Mouse (Mus musculus): ENCODE measurements around the gene Dlx2. TPM values are rescaled to one million over a fixed set of nuclear protein-coding genes. Genes with fewer than 3 reads are reported as not detected.

The Dlx2 gene
- polyA plus RNA-seq, 1 experiment from 2014 or later, result 38.4 TPM

GRCm38 (mm10) chr2:71523431-71523830, 23.1 kb downstream of the Dlx2 start:
- H3K4me3 ChIP-seq, result no peak overlapping the region
- H3K9me3 ChIP-seq, result no peaks in the 10 kb centered on the region
- 0 out of 2 replicates have a peak overlapping the region, but pooled peaks have one; percentile 21 for H3K27ac ChIP-seq (replicated peaks)
- WGBS, result 50% methylated on average over 4 of the region's 4 CpGs
- DNase-seq (ENCODE audit: low spot score), result no peak
- H3K27me3 ChIP-seq (replicated peaks; ENCODE audit: low read depth, poor library complexity, severe bottlenecking), result peaks cover 93% of the 10 kb centered on the region
- H3K36me3 ChIP-seq (replicated peaks), result no peaks in the 10 kb centered on the region
- peaks cover 67% of the 10 kb centered on the region for H3K4me1 ChIP-seq

- H3K36me3 ChIP-seq (replicated peaks), result no peaks in the 10 kb centered on the region
- DNase-seq (ENCODE audit: low spot score), result no peak
- peaks cover 89% of the 10 kb centered on the region for H3K27me3 ChIP-seq (replicated peaks; ENCODE audit: low read depth, poor library complexity, severe bottlenecking)
- no peak overlapping the region for H3K4me3 ChIP-seq
- no peaks in the 10 kb centered on the region for H3K9me3 ChIP-seq
- 0 out of 2 replicates have a peak overlapping the region, but pooled peaks have one; percentile 21 for H3K27ac ChIP-seq (replicated peaks)
- H3K4me1 ChIP-seq, result peaks cover 69% of the 10 kb centered on the region
- 50% methylated on average over 4 of the region's 4 CpGs for WGBS
Observed at GRCm38 (mm10) chr2:71522871-71523270, 23.7 kb downstream of the Dlx2 start.

GRCm38 (mm10) chr2:71517466-71518099, 29.0 kb downstream of the Dlx2 start:
- H3K9me3 ChIP-seq, result no peaks in the 10 kb centered on the region
- no peaks in the 10 kb centered on the region for H3K36me3 ChIP-seq (replicated peaks)
- peaks cover 36% of the 10 kb centered on the region for H3K27me3 ChIP-seq (replicated peaks; ENCODE audit: low read depth, poor library complexity, severe bottlenecking)
- H3K27ac ChIP-seq (replicated peaks), result peak overlapping the region; percentile 65
- WGBS, result 42% methylated on average over 8 of the region's 8 CpGs
- DNase-seq (ENCODE audit: low spot score), result no peak
- H3K4me1 ChIP-seq, result peaks cover 53% of the 10 kb centered on the region
- no peak overlapping the region for H3K4me3 ChIP-seq

- Histone ChIP-seq H3K27me3 (replicated peaks; ENCODE audit: low read depth, poor library complexity, severe bottlenecking) (peaks cover 31% of the 10 kb centered on the region), H3K4me3 (no peak overlapping the region), H3K36me3 (replicated peaks) (no peaks in the 10 kb centered on the region), H3K27ac (replicated peaks) (peak overlapping the region; percentile 65), H3K9me3 (no peaks in the 10 kb centered on the region), H3K4me1 (peaks cover 58% of the 10 kb centered on the region)
- DNase-seq (ENCODE audit: low spot score), result no peak
- WGBS, result 29% methylated on average over 4 of the region's 4 CpGs
Observed at GRCm38 (mm10) chr2:71516995-71517394, 29.6 kb downstream of the Dlx2 start.

- Histone ChIP-seq H3K9me3 (no peaks in the 10 kb centered on the region), H3K4me1 (peaks cover 48% of the 10 kb centered on the region), H3K27ac (replicated peaks) (no peak overlapping the region; the same call in 1 of the 2 replicates), H3K27me3 (replicated peaks; ENCODE audit: low read depth, poor library complexity, severe bottlenecking) (no peaks in the 10 kb centered on the region), H3K4me3 (no peak overlapping the region), H3K36me3 (replicated peaks) (no peaks in the 10 kb centered on the region)
- 64% methylated on average over 9 of the region's 9 CpGs for WGBS
- DNase-seq (ENCODE audit: low spot score), result no peak
Observed at GRCm38 (mm10) chr2:71512326-71512725, 34.2 kb downstream of the Dlx2 start.

GRCm38 (mm10) chr2:71511209-71511608, 35.3 kb downstream of the Dlx2 start:
- Histone ChIP-seq H3K4me1 (peaks cover 43% of the 10 kb centered on the region), H3K4me3 (no peak overlapping the region), H3K36me3 (replicated peaks) (no peaks in the 10 kb centered on the region), H3K27ac (replicated peaks) (no peak overlapping the region), H3K9me3 (no peaks in the 10 kb centered on the region), H3K27me3 (replicated peaks; ENCODE audit: low read depth, poor library complexity, severe bottlenecking) (no peaks in the 10 kb centered on the region)
- WGBS, result 88% methylated on average over 7 of the region's 7 CpGs
- DNase-seq (ENCODE audit: low spot score), result no peak

GRCm38 (mm10) chr2:71504852-71505251, 41.7 kb downstream of the Dlx2 start:
- H3K4me1 ChIP-seq, result peaks cover 38% of the 10 kb centered on the region
- no peaks in the 10 kb centered on the region for H3K9me3 ChIP-seq
- no peak for DNase-seq (ENCODE audit: low spot score)
- no peaks in the 10 kb centered on the region for H3K36me3 ChIP-seq (replicated peaks)
- no peaks in the 10 kb centered on the region for H3K27me3 ChIP-seq (replicated peaks; ENCODE audit: low read depth, poor library complexity, severe bottlenecking)
- 80% methylated on average over 9 of the region's 9 CpGs for WGBS
- H3K27ac ChIP-seq (replicated peaks), result no peak overlapping the region
- no peak overlapping the region for H3K4me3 ChIP-seq

GRCm38 (mm10) chr2:71499276-71500230, 47.0 kb downstream of the Dlx2 start:
- DNase-seq (ENCODE audit: low spot score), result peak; percentile 61
- Histone ChIP-seq H3K36me3 (replicated peaks) (no peaks in the 10 kb centered on the region), H3K27ac (replicated peaks) (peak overlapping the region; percentile 76), H3K27me3 (replicated peaks; ENCODE audit: low read depth, poor library complexity, severe bottlenecking) (no peaks in the 10 kb centered on the region), H3K4me1 (peaks cover 57% of the 10 kb centered on the region), H3K4me3 (no peak overlapping the region), H3K9me3 (no peaks in the 10 kb centered on the region)
- 47% methylated on average over 16 of the region's 16 CpGs for WGBS

GRCm38 (mm10) chr2:71497175-71497574, 49.4 kb downstream of the Dlx2 start:
- Histone ChIP-seq H3K36me3 (replicated peaks) (no peaks in the 10 kb centered on the region), H3K27ac (replicated peaks) (peak overlapping the region; percentile 65), H3K4me1 (peaks cover 66% of the 10 kb centered on the region), H3K9me3 (no peaks in the 10 kb centered on the region), H3K27me3 (replicated peaks; ENCODE audit: low read depth, poor library complexity, severe bottlenecking) (no peaks in the 10 kb centered on the region), H3K4me3 (no peak overlapping the region)
- 45% methylated on average over 5 of the region's 5 CpGs for WGBS
- DNase-seq (ENCODE audit: low spot score), result peak; percentile 56

GRCm38 (mm10) chr2:71494971-71495370, 51.6 kb downstream of the Dlx2 start:
- H3K4me3 ChIP-seq, result no peak overlapping the region
- DNase-seq (ENCODE audit: low spot score), result peak; percentile 32
- no peaks in the 10 kb centered on the region for H3K36me3 ChIP-seq (replicated peaks)
- peaks cover 58% of the 10 kb centered on the region for H3K4me1 ChIP-seq
- no peaks in the 10 kb centered on the region for H3K27me3 ChIP-seq (replicated peaks; ENCODE audit: low read depth, poor library complexity, severe bottlenecking)
- H3K27ac ChIP-seq (replicated peaks), result peak overlapping the region; percentile 51
- H3K9me3 ChIP-seq, result no peaks in the 10 kb centered on the region
- WGBS, result 20% methylated on average over 4 of the region's 4 CpGs

GRCm38 (mm10) chr2:71494503-71494902, 52.1 kb downstream of the Dlx2 start:
- no peak for DNase-seq (ENCODE audit: low spot score)
- Histone ChIP-seq H3K36me3 (replicated peaks) (no peaks in the 10 kb centered on the region), H3K27me3 (replicated peaks; ENCODE audit: low read depth, poor library complexity, severe bottlenecking) (no peaks in the 10 kb centered on the region), H3K27ac (replicated peaks) (peak overlapping the region; percentile 51; the same call in 1 of the 2 replicates), H3K9me3 (no peaks in the 10 kb centered on the region), H3K4me1 (peaks cover 53% of the 10 kb centered on the region), H3K4me3 (no peak overlapping the region)
- 64% methylated on average over 10 of the region's 10 CpGs for WGBS
